Mouse (Mus musculus) macrophage (primary cell): ENCODE results near the gene Irak4. TPM values are rescaled to one million over a fixed set of nuclear protein-coding genes. Genes with fewer than 3 reads are reported as not detected.

Experiments
- H3K27ac ChIP-seq: fragments of 350-480 bp; formaldehyde crosslinking; 2 replicates; pipeline ENCODE4 v1.9.0; 2021
- H3K36me3 ChIP-seq: fragments of 350-480 bp; formaldehyde crosslinking; 2 replicates; pipeline ENCODE4 v1.9.0; 2021; ENCODE audit errors: inconsistent target
- H3K4me3 ChIP-seq: fragments of 350-480 bp; formaldehyde crosslinking; 2 replicates; pipeline ENCODE4 v1.9.0; 2021; ENCODE audit errors: inconsistent target
- H3K79me2 ChIP-seq: fragments of 350-480 bp; formaldehyde crosslinking; 2 replicates; pipeline ENCODE4 v1.9.0; 2021; ENCODE audit errors: inconsistent target
- WGBS: methylation state at CpG from one replicate; pipeline ENCODE4 v1.1.7; 2026; ENCODE audit warnings: inconsistent platforms; ENCODE audit not compliant: missing documents; 5-methylcytosine and 5-hydroxymethylcytosine counted together
- polyA plus RNA-seq: library from polyadenylated mRNA; stranded (reverse); fragments of 250-400 nt; gene quantifications from 3 replicates; pipeline ENCODE4 v1.2.4, GENCODE M21; 2018; ENCODE audit warnings: inconsistent platforms

Irak4 gene
- polyA plus RNA-seq, 1 experiment from 2014 or later, result 43.3 TPM

GRCm38 (mm10) chr15:94582000-94582593 lies 38.7 kb downstream of the Irak4 start:
- H3K4me3 ChIP-seq, result no peak overlapping the region
- H3K79me2 ChIP-seq, result peaks cover 33% of the 10 kb centered on the region
- 88% methylated on average over 7 of the region's 7 CpGs for WGBS
- no peak overlapping the region for H3K27ac ChIP-seq
- peaks cover 77% of the 10 kb centered on the region for H3K36me3 ChIP-seq

GRCm38 (mm10) chr15:94583153-94583552 lies 39.7 kb downstream of the Irak4 start:
- peaks cover 75% of the 10 kb centered on the region for H3K36me3 ChIP-seq

GRCm38 (mm10) chr15:94584738-94585137 lies 41.3 kb downstream of the Irak4 start:
- Histone ChIP-seq H3K27ac (no peak overlapping the region), H3K36me3 (peaks cover 65% of the 10 kb centered on the region), H3K4me3 (no peak overlapping the region), H3K79me2 (peaks cover 56% of the 10 kb centered on the region)
- 93% methylated on average over 4 of the region's 4 CpGs for WGBS

More at GRCm38 (mm10) chr15:94583153-94583552, 39.7 kb downstream of the Irak4 start:
- Histone ChIP-seq H3K4me3 (no peak overlapping the region), H3K27ac (no peak overlapping the region), H3K79me2 (peaks cover 43% of the 10 kb centered on the region)
- 97% methylated on average over 10 of the region's 10 CpGs for WGBS

- peak overlapping the region; percentile 66 for H3K27ac ChIP-seq
- 82% methylated on average over 9 of the region's 9 CpGs for WGBS
- H3K79me2 ChIP-seq, result peaks cover 56% of the 10 kb centered on the region
- peaks cover 33% of the 10 kb centered on the region for H3K36me3 ChIP-seq
- peak overlapping the region; percentile 93 for H3K4me3 ChIP-seq
Measured at GRCm38 (mm10) chr15:94587826-94588715, 44.6 kb downstream of the Irak4 start.

GRCm38 (mm10) chr15:94589219-94590075 lies 46.0 kb downstream of the Irak4 start, which contains the start of gene Twf1:
TSS of gene Twf1 (minus strand) at chr15:94589889.
- peaks cover 19% of the 10 kb centered on the region for H3K36me3 ChIP-seq
- peak within 1 kb of the TSS; percentile 89 for H3K27ac ChIP-seq
- H3K79me2 ChIP-seq, result peaks cover 50% of the 10 kb centered on the region
- under 1% methylated on average over 61 of the region's 70 CpGs for WGBS
- H3K4me3 ChIP-seq, result peak within 1 kb of the TSS; percentile 93

- peak overlapping the region; percentile 89 for H3K27ac ChIP-seq
- peaks cover 44% of the 10 kb centered on the region for H3K79me2 ChIP-seq
- 21% methylated on average over 8 of the region's 8 CpGs for WGBS
- H3K4me3 ChIP-seq, result no peak overlapping the region
- peaks cover 13% of the 10 kb centered on the region for H3K36me3 ChIP-seq
Measured at GRCm38 (mm10) chr15:94590083-94590482, 46.6 kb downstream of the Irak4 start.

GRCm38 (mm10) chr15:94591356-94591755 lies 47.9 kb downstream of the Irak4 start:
- WGBS, result 17% methylated on average over 4 of the region's 4 CpGs
- Histone ChIP-seq H3K79me2 (peaks cover 31% of the 10 kb centered on the region), H3K27ac (peak overlapping the region; percentile 89), H3K36me3 (no peaks in the 10 kb centered on the region), H3K4me3 (no peak overlapping the region)

GRCm38 (mm10) chr15:94593586-94593985 lies 50.1 kb downstream of the Irak4 start:
- no peak overlapping the region for H3K27ac ChIP-seq
- H3K79me2 ChIP-seq, result peaks cover 9% of the 10 kb centered on the region
- H3K36me3 ChIP-seq, result no peaks in the 10 kb centered on the region
- WGBS, result 100% methylated on average over 1 of the region's 1 CpGs
- no peak overlapping the region for H3K4me3 ChIP-seq

GRCm38 (mm10) chr15:94600145-94600707 lies 56.8 kb downstream of the Irak4 start:
- H3K4me3 ChIP-seq, result no peak overlapping the region
- H3K36me3 ChIP-seq, result no peaks in the 10 kb centered on the region
- 92% methylated on average over 11 of the region's 11 CpGs for WGBS
- no peak overlapping the region for H3K27ac ChIP-seq
- H3K79me2 ChIP-seq, result no peaks in the 10 kb centered on the region

GRCm38 (mm10) chr15:94601339-94601738 lies 57.9 kb downstream of the Irak4 start:
- 29% methylated on average over 3 of the region's 3 CpGs for WGBS

GRCm38 (mm10) chr15:94602441-94602840 lies 59.0 kb downstream of the Irak4 start:
- Histone ChIP-seq H3K79me2 (no peaks in the 10 kb centered on the region), H3K4me3 (no peak overlapping the region), H3K27ac (no peak overlapping the region), H3K36me3 (no peaks in the 10 kb centered on the region)
- WGBS, result 35% methylated on average over 3 of the region's 3 CpGs

More at GRCm38 (mm10) chr15:94601339-94601738, 57.9 kb downstream of the Irak4 start:
- H3K36me3 ChIP-seq, result no peaks in the 10 kb centered on the region
- no peaks in the 10 kb centered on the region for H3K79me2 ChIP-seq
- H3K27ac ChIP-seq, result no peak overlapping the region
- H3K4me3 ChIP-seq, result no peak overlapping the region

GRCm38 (mm10) chr15:94607768-94608167 lies 64.3 kb downstream of the Irak4 start:
- Histone ChIP-seq H3K79me2 (no peaks in the 10 kb centered on the region), H3K4me3 (no peak overlapping the region), H3K36me3 (no peaks in the 10 kb centered on the region), H3K27ac (no peak overlapping the region)
- 95% methylated on average over 8 of the region's 8 CpGs for WGBS

- 88% methylated on average over 11 of the region's 11 CpGs for WGBS
- Histone ChIP-seq H3K4me3 (no peak overlapping the region), H3K27ac (no peak overlapping the region), H3K36me3 (no peaks in the 10 kb centered on the region), H3K79me2 (no peaks in the 10 kb centered on the region)
Measured at GRCm38 (mm10) chr15:94616036-94616435, 72.6 kb downstream of the Irak4 start.

- Histone ChIP-seq H3K27ac (no peak overlapping the region), H3K4me3 (no peak overlapping the region), H3K79me2 (no peaks in the 10 kb centered on the region), H3K36me3 (no peaks in the 10 kb centered on the region)
Measured at GRCm38 (mm10) chr15:94620909-94621308, 77.5 kb downstream of the Irak4 start.
